Mouse (Mus musculus) T-cell, adult 66 days (primary cell): ENCODE results near the gene Gm16440. TPM values are rescaled to one million over a fixed set of nuclear protein-coding genes. Genes with fewer than 3 reads are reported as not detected.

Experiments
- total RNA-seq, 2 experiments: library from RNA; stranded (reverse); gene quantifications; 3 replicates in 1 of 2; 4 replicates in 1 of 2; pipeline ENCODE4 v1.2.4; 2023

Gene Gm16440
- not detected for total RNA-seq

GRCm38 (mm10) chr14:6390219-6390618 lies at the start of gene Gm16440:
Gene Gm16440, minus strand, starts transcription at chr14:6390319.

DNA sequence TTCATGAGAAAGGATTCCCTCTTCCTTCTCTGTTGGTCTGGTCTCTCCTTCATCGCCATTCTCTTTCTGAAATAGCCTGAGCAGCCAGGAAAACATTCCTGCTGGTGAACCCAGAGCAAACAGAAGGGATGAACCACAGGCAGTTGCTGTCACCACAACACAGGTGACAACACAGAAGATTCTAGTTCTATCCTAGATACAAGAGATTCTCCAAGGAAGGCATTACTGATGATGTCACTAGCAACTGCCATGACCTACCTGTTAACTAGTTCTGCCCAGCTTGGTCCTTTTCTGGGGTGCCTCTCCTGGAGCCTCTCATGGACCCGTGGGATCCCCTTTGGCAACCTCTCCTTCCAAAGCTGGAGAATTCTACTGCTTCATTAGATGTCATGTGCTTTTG lies 22.3 kb upstream of the Gm16440 start, which contains the start of gene Gm3591:
Gene Gm3591 (minus strand): TSS at position 101 of the 400 bp plus-strand sequence.

GRCm38 (mm10) chr14:6343578-6343977 lies 46.5 kb downstream of the Gm16440 start, which contains the start of gene Gm3618:
Gene Gm3618, minus strand, starts transcription at chr14:6343678.

Other genes with a start within 250 kb of the Gm16440 start
- under 1 TPM in 1 of 2 experiments, not detected in 1; 0.33 TPM for gene Gm21560, start 171.0 kb downstream of the Gm16440 start, total RNA-seq
- 1 to 10 TPM in 1 of 2 experiments, not detected in 1; 1.1 TPM for gene Gm3411, start 103.1 kb downstream of the Gm16440 start, total RNA-seq
- gene Gm21103, start 85.5 kb downstream of the Gm16440 start, total RNA-seq: not detected
- not detected for gene Gm3618, start 46.6 kb downstream of the Gm16440 start, total RNA-seq
- gene Gm3591, start 22.2 kb upstream of the Gm16440 start, total RNA-seq: 1 to 10 TPM; 1.2 to 1.7 TPM
- not detected for gene Gm3594, start 54.3 kb upstream of the Gm16440 start, total RNA-seq
- gene Gm8356, start 147.0 kb upstream of the Gm16440 start, total RNA-seq: not detected
- not detected for gene Gm3629, start 200.3 kb upstream of the Gm16440 start, total RNA-seq
- gene Gm3460, start 232.1 kb upstream of the Gm16440 start, total RNA-seq: not detected